16 mouse cellular contexts compared by ENCODE assay signal in the genomic region with DNA sequence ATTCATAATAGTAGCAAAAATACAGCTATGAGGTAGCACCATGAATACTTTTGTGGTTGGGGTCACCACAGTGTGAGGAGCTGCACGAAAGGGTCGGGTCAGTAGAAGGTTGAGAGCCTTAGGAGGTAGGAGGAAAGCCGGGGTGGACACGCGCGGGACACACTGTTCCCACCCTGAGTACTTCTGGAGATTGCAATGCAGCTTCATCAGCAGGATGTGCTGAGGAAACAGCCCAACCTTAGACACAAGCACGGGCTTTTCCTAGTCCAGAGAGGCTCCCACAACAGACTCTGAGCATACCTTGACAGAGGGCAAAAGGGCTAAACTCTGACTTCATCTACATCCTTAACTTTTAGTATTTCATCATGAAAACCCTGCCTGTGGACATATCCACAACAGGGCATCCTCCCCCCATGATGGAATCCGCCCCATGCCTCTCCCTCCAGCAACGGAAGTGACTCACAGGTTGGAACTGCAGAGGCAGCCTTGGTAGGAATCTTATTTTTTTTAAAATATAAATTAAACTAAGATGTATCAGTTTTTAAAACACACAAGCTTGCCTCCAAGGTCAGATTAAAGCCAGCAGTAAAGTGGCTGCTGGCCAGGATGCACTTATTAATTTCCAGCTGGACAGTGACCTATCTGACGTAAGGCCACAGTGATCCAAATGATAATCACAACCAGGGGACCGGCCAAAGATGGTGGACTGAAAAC.
DNase-seq lines count a peak whose midpoint lies in the region; ATAC-seq lines count a peak whose summit lies in the region.
"Had no signal": no experiment of that assay in that cellular context is flagged by ENCODE, and none has a peak within 500 bp of the region (broad histone marks: within the 10 kb centered on the region; RNA-seq: fewer than 3 reads in every experiment).

No protein-coding gene starts in this region.

- H3K27me3 ChIP-seq in heart, embryonic 12.5 days (replicated peaks): no peaks in the 10 kb centered on the region
- H3K27me3 ChIP-seq in neural tube, embryonic 15.5 days (replicated peaks): no peaks in the 10 kb centered on the region
- peaks cover 12% of the 10 kb centered on the region; the same call in 1 of the 2 replicates for H3K27me3 ChIP-seq in midbrain, embryonic 13.5 days
- H3K27me3 ChIP-seq: hindbrain, embryonic 13.5 days; limb, embryonic 15.5 days had no signal

- no peak overlapping the region for H3K4me2 ChIP-seq in heart, embryonic 12.5 days
- H3K4me2 ChIP-seq in neural tube, embryonic 15.5 days: no peak overlapping the region
- no peak overlapping the region for H3K4me2 ChIP-seq in midbrain, embryonic 13.5 days (replicated peaks)
- H3K4me2 ChIP-seq: hindbrain, embryonic 13.5 days; limb, embryonic 15.5 days had no signal

- no peak for ATAC-seq in heart, embryonic 12.5 days (ENCODE audit: insufficient number of reproducible peaks, low FRiP score)
- ATAC-seq in neural tube, embryonic 15.5 days (ENCODE audit: low FRiP score): no peak
- ATAC-seq in midbrain, embryonic 13.5 days: no peak
- ATAC-seq: activated CD4-positive, CD25-positive, alpha-beta regulatory T cell, adult 4 months; lung, postnatal 0 days had no signal

- no peak overlapping the region for H3K27ac ChIP-seq in heart, embryonic 12.5 days (ENCODE audit: poor library complexity, severe bottlenecking)
- no peak overlapping the region for H3K27ac ChIP-seq in neural tube, embryonic 15.5 days (replicated peaks)
- H3K27ac ChIP-seq in midbrain, embryonic 13.5 days: no peak overlapping the region
- H3K27ac ChIP-seq: hindbrain, embryonic 13.5 days; limb, embryonic 15.5 days had no signal

- 88% methylated on average over 11 of the region's 11 CpGs for WGBS in heart, embryonic 12.5 days
- 95% methylated on average over 11 of the region's 11 CpGs for WGBS in neural tube, embryonic 15.5 days
- 94% methylated on average over 11 of the region's 11 CpGs for WGBS in midbrain, embryonic 13.5 days

- DNase-seq in heart, adult 11 months: peak; percentile 95
- DNase-seq in urinary bladder, postnatal 14 days (ENCODE audit: low spot score): peak; percentile 25
- no peak for DNase-seq in urinary bladder, postnatal 10 days (ENCODE audit: low spot score)
- peak; percentile 19 for DNase-seq in gastrocnemius, postnatal 25 days
- DNase-seq in embryo, embryonic 10 days (ENCODE audit: low spot score): no peak
- DNase-seq: cerebellum, postnatal 25 days; thymus, postnatal 14 days had no signal

- H3K9ac ChIP-seq in heart, embryonic 12.5 days: no peak overlapping the region
- no peak overlapping the region for H3K9ac ChIP-seq in neural tube, embryonic 15.5 days (replicated peaks)
- no peak overlapping the region for H3K9ac ChIP-seq in midbrain, embryonic 13.5 days (replicated peaks)
- H3K9ac ChIP-seq: hindbrain, embryonic 13.5 days; limb, embryonic 15.5 days had no signal

- H3K4me1 ChIP-seq in heart, embryonic 12.5 days (replicated peaks): no peaks in the 10 kb centered on the region
- no peaks in the 10 kb centered on the region for H3K4me1 ChIP-seq in neural tube, embryonic 15.5 days
- H3K4me1 ChIP-seq in midbrain, embryonic 13.5 days (replicated peaks): no peaks in the 10 kb centered on the region
- H3K4me1 ChIP-seq: hindbrain, embryonic 13.5 days had no signal

- peaks cover 92% of the 10 kb centered on the region for H3K36me3 ChIP-seq in heart, embryonic 12.5 days
- H3K36me3 ChIP-seq in neural tube, embryonic 15.5 days: peaks cover 80% of the 10 kb centered on the region
- peaks cover 91% of the 10 kb centered on the region for H3K36me3 ChIP-seq in midbrain, embryonic 13.5 days
- H3K36me3 ChIP-seq: G1E had no signal

- H3K9me3 ChIP-seq in heart, embryonic 12.5 days (replicated peaks): no peaks in the 10 kb centered on the region
- no peaks in the 10 kb centered on the region for H3K9me3 ChIP-seq in neural tube, embryonic 15.5 days (replicated peaks)
- H3K9me3 ChIP-seq in midbrain, embryonic 13.5 days: no peaks in the 10 kb centered on the region
- H3K9me3 ChIP-seq: hindbrain, embryonic 13.5 days; limb, embryonic 15.5 days; megakaryocyte, embryonic 14.5 days had no signal

- no peak overlapping the region for H3K4me3 ChIP-seq in heart, embryonic 12.5 days
- H3K4me3 ChIP-seq in neural tube, embryonic 15.5 days (replicated peaks): no peak overlapping the region
- H3K4me3 ChIP-seq in midbrain, embryonic 13.5 days (replicated peaks): no peak overlapping the region
- H3K4me3 ChIP-seq: hindbrain, embryonic 13.5 days; limb, embryonic 15.5 days; megakaryocyte, embryonic 14.5 days had no signal

Comparison
In these comparisons a context has a peak if more than half of its experiments do, and no peak if none do; other contexts are left out.
1. DNase-seq: peak in heart, adult 11 months (single experiment), urinary bladder, postnatal 14 days (single experiment) and gastrocnemius, postnatal 25 days (single experiment); none in urinary bladder, postnatal 10 days (single experiment) and embryo, embryonic 10 days (single experiment).